Mouse (Mus musculus) ES-E14 (cell line): ENCODE results near the gene Hecw2.

ENCODE experiments used
- CHD2 ChIP-seq: IDR thresholded peaks from 2 replicates; pipeline ENCODE4 v1.6.1; 2014; ENCODE audit warnings: mild to moderate bottlenecking, low read depth, low read length, inconsistent platforms
- HCFC1 ChIP-seq: IDR thresholded peaks from 2 replicates; pipeline ENCODE4 v1.6.1; 2012; ENCODE audit warnings: low read length, inconsistent platforms, borderline replicate concordance; ENCODE audit not compliant: insufficient read depth
- MAFK ChIP-seq: IDR thresholded peaks from 2 replicates; pipeline ENCODE4 v1.6.1; 2014; ENCODE audit warnings: mild to moderate bottlenecking, low read depth, low read length, inconsistent platforms; ENCODE audit not compliant: insufficient read depth

DNA sequence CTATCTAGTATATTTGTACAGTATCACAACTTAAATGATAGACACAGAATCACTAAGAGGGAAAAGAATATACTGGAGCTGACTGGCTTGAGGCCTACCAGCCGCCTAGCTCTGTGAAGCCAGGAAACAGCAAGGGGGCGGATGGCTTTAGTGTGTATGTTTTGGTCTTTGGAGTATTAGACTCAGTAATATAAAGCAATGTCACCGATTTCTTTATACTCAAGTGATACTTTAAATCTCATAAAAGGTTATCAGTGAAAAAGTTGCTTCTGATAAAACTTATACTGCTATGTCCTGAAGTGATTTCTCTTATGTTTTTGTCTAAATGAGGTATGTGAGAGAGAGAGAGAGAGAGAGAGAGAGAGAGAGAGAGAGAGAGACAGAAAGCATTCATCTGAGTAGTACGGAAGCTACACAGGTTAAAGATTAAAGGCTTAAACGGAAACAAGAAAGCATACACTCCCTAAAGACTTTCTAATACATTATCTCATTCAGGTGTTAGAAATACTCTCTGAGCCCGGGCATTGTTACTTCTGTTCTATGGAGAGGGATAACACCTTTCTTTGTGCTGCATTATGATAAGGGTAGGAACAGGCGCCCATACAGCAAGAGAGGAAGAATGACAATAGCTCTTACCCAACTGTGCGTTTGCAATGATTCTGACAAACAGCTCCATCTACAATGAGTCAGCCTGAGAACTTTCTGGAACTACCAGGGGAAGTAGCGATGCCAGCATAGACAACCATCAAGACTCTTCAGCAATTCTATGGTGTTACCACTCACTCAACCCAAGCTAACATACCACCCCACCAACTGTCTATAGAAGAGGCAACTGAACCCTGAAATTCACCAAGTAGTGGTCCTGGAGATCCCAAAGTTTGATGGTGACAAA lies 370.3 kb downstream of the Hecw2 start:
- TF ChIP-seq MAFK (no peak), HCFC1 (no peak), CHD2 (no peak)
